Mouse (Mus musculus): ENCODE results near the gene Nwd1. TPM values are rescaled to one million over a fixed set of nuclear protein-coding genes. Genes with fewer than 3 reads are reported as not detected.

The Nwd1 gene
- polyA plus RNA-seq, 1 experiment from 2014 or later = not detected

DNA sequence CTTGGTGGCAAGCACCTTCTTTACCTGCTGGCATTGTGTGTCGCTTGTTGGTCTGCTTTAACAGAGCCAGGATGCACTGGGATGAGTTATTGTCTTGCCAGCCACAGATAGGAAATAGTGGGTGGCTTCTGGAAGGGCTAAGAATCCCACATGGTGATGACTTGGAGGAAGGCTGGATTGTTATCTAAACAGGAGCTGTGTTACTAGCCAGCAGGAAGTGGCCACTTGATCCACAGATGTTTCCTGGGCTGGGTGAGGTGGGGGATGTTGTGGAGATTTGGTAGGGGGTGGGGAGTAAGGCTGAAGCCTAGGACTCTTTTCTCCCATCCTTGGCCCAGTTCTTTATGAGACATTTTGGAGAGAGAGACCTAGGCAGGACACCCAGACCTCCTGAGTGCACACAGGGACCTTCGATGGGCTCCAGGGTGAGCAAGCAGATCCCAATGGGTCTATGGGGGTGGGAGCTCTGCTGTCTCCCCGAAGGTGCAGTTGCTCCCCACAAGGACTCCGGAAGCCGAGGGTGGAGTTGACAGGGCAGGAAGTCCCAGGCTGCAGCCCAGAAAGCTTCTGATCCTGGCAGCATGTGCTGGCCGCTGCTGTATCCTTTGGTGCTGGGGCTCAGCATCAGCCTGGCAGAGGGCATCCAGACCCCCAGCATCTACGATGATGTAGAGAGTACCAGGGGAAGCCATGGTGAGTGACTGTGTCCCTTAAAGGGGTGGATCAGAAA, 115.0 kb downstream of the Nwd1 start, which contains the start of gene F2rl3:
Gene F2rl3, plus strand, starts transcription at position 559 of the 730 bp plus-strand sequence.
- Histone ChIP-seq H3K36me3 (ENCODE audit: control insufficient read depth, insufficient read depth, low read length) (peaks cover 10% of the 10 kb centered on the region), H3K27me3 (replicated peaks; ENCODE audit: control insufficient read depth, insufficient read depth, low read length) (no peaks in the 10 kb centered on the region), H3K9me3 (ENCODE audit: control insufficient read depth, low read length) (no peaks in the 10 kb centered on the region), H3K9ac (ENCODE audit: low read depth, low read length) (peak within 1 kb of the TSS; percentile 16; the same call in 1 of the 2 replicates), H3K4me2 (peak within 1 kb of the TSS; percentile 38), H3K4me3 (ENCODE audit: low read depth, low read length) (peak within 1 kb of the TSS; percentile 33), H3K4me1 (replicated peaks; ENCODE audit: control insufficient read depth, insufficient read depth, low read length) (peaks cover 2% of the 10 kb centered on the region), H3K27ac (ENCODE audit: low read depth, low read length) (peak within 1 kb of the TSS; percentile 43; the same call in 1 of the 2 replicates)
- peak; percentile 46; the same call in 1 of the 2 replicates for ATAC-seq (replicated peaks; ENCODE audit: low FRiP score)
- no peak for DNase-seq (ENCODE audit: low spot score)
- WGBS = 47% methylated on average over 7 of the region's 7 CpGs

- Histone ChIP-seq H3K27me3 (replicated peaks; ENCODE audit: control insufficient read depth, insufficient read depth, low read length) (no peaks in the 10 kb centered on the region), H3K27ac (ENCODE audit: low read depth, low read length) (peak overlapping the region; percentile 43; the same call in 1 of the 2 replicates), H3K4me3 (ENCODE audit: low read depth, low read length) (peak overlapping the region; percentile 33), H3K4me1 (replicated peaks; ENCODE audit: control insufficient read depth, insufficient read depth, low read length) (peaks cover 2% of the 10 kb centered on the region), H3K9ac (ENCODE audit: low read depth, low read length) (peak overlapping the region; percentile 16; the same call in 1 of the 2 replicates), H3K36me3 (ENCODE audit: control insufficient read depth, insufficient read depth, low read length) (peaks cover 3% of the 10 kb centered on the region), H3K9me3 (ENCODE audit: control insufficient read depth, low read length) (no peaks in the 10 kb centered on the region), H3K4me2 (peak overlapping the region; percentile 38)
- DNase-seq (ENCODE audit: low spot score) = no peak
- 68% methylated on average over 12 of the region's 12 CpGs for WGBS
- no peak for ATAC-seq (replicated peaks; ENCODE audit: low FRiP score)
These were observed 115.8 kb downstream of the Nwd1 start for GRCm38 (mm10) chr8:72762306-72762705.

DNA sequence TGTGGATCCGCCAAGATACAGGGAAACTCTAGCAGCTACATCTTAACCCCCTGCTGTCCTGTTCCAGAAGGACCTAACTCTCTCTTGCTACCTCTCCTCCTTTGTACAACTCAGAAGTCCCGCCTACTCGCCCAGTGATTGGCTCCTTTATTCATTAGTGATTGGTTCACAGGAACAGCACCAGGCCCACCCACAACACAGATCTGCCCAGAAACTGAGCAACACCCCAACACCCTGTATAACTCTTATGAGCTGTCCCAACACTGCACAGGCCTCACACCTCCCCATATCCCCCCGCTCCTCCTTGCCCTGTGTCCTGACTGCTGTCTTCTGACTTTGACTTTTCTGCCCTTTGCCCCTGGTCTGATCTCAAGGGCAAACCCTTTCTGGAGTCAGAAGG, 119.2 kb downstream of the Nwd1 start:
- no peaks in the 10 kb centered on the region for H3K9me3 ChIP-seq (ENCODE audit: control insufficient read depth, low read length)
- 73% methylated on average over 4 of the region's 4 CpGs for WGBS
- peak; percentile 55 for ATAC-seq (replicated peaks; ENCODE audit: low FRiP score)
- H3K4me3 ChIP-seq (ENCODE audit: low read depth, low read length) = no peak overlapping the region
- peaks cover 2% of the 10 kb centered on the region for H3K4me1 ChIP-seq (replicated peaks; ENCODE audit: control insufficient read depth, insufficient read depth, low read length)
- no peaks in the 10 kb centered on the region for H3K36me3 ChIP-seq (ENCODE audit: control insufficient read depth, insufficient read depth, low read length)
- H3K9ac ChIP-seq (ENCODE audit: low read depth, low read length) = no peak overlapping the region
- no peak overlapping the region for H3K4me2 ChIP-seq
- H3K27me3 ChIP-seq (replicated peaks; ENCODE audit: control insufficient read depth, insufficient read depth, low read length) = no peaks in the 10 kb centered on the region
- no peak overlapping the region for H3K27ac ChIP-seq (ENCODE audit: low read depth, low read length)
- no peak for DNase-seq (ENCODE audit: low spot score)

GRCm38 (mm10) chr8:72766777-72767176, 120.3 kb downstream of the Nwd1 start:
- no peaks in the 10 kb centered on the region for H3K27me3 ChIP-seq (replicated peaks; ENCODE audit: control insufficient read depth, insufficient read depth, low read length)
- no peaks in the 10 kb centered on the region for H3K36me3 ChIP-seq (ENCODE audit: control insufficient read depth, insufficient read depth, low read length)
- peaks cover 2% of the 10 kb centered on the region; the same call in 1 of the 2 replicates for H3K4me1 ChIP-seq (replicated peaks; ENCODE audit: control insufficient read depth, insufficient read depth, low read length)
- no peak for DNase-seq (ENCODE audit: low spot score)
- H3K4me3 ChIP-seq (ENCODE audit: low read depth, low read length) = no peak overlapping the region
- no peaks in the 10 kb centered on the region for H3K9me3 ChIP-seq (ENCODE audit: control insufficient read depth, low read length)
- H3K4me2 ChIP-seq = no peak overlapping the region
- no peak overlapping the region for H3K27ac ChIP-seq (ENCODE audit: low read depth, low read length)
- WGBS = 51% methylated on average over 7 of the region's 7 CpGs
- ATAC-seq (replicated peaks; ENCODE audit: low FRiP score) = no peak
- H3K9ac ChIP-seq (ENCODE audit: low read depth, low read length) = no peak overlapping the region

Small RNA genes within 50 kb of the gene (microRNA-seq; reads per million reads assigned to microRNA genes)
- gene Gm26237 (ENCODE audit: borderline number of aligned reads) = not detected

Other genes with a start within 250 kb of the Nwd1 start
- gene Eps15l1, start 225.3 kb upstream of the Nwd1 start, polyA plus RNA-seq (2014; fragmentation: Nextera tagmentation; extraction: Ambion mirVana) = 45.8 and 47.4 TPM in 2 replicates
- 2.2 TPM in 2 replicates for gene Calr3, start 202.8 kb upstream of the Nwd1 start, polyA plus RNA-seq (2014; fragmentation: Nextera tagmentation; extraction: Ambion mirVana)
- gene 1700030K09Rik, start 202.8 kb upstream of the Nwd1 start, polyA plus RNA-seq (2014; fragmentation: Nextera tagmentation; extraction: Ambion mirVana) = 11.6 and 14.0 TPM in 2 replicates
- gene Cherp, start 171.5 kb upstream of the Nwd1 start, polyA plus RNA-seq (2014; fragmentation: Nextera tagmentation; extraction: Ambion mirVana) = 90.1 and 92.8 TPM in 2 replicates
- 16.8 and 18.1 TPM in 2 replicates for gene Slc35e1, start 154.1 kb upstream of the Nwd1 start, polyA plus RNA-seq (2014; fragmentation: Nextera tagmentation; extraction: Ambion mirVana)
- gene Med26, start 98.4 kb upstream of the Nwd1 start, polyA plus RNA-seq (2014; fragmentation: Nextera tagmentation; extraction: Ambion mirVana) = 16.4 and 17.7 TPM in 2 replicates
- gene Smim7, start 75.6 kb upstream of the Nwd1 start, polyA plus RNA-seq (2014; fragmentation: Nextera tagmentation; extraction: Ambion mirVana) = 77.9 and 78.0 TPM in 2 replicates
- 4.4 and 4.6 TPM in 2 replicates for gene Tmem38a, start 74.7 kb upstream of the Nwd1 start, polyA plus RNA-seq (2014; fragmentation: Nextera tagmentation; extraction: Ambion mirVana)
- 110 TPM in 2 replicates for gene Sin3b, start 76.6 kb downstream of the Nwd1 start, polyA plus RNA-seq (2014; fragmentation: Nextera tagmentation; extraction: Ambion mirVana)
- 8.5 and 8.6 TPM in 2 replicates for gene F2rl3, start 115.2 kb downstream of the Nwd1 start, polyA plus RNA-seq (2014; fragmentation: Nextera tagmentation; extraction: Ambion mirVana)